Mouse (Mus musculus) kidney, postnatal 0 days (tissue): ENCODE data around the gene Sdad1. TPM values are rescaled to one million over a fixed set of nuclear protein-coding genes. Genes with fewer than 3 reads are reported as not detected.

Experiments used
- ATAC-seq: fragments of 200-750 bp; cut with Nextera tagmentation; replicated peaks from 2 replicates; pipeline ENCODE4 v1.8.0; 2017; ENCODE audit warnings: low read depth, moderate number of reproducible peaks, moderate TSS enrichment, moderate library complexity; ENCODE audit not compliant: low FRiP score
- DNase-seq: peaks from one replicate; pipeline ENCODE4 v3.0.0-alpha.2; 2016; ENCODE audit warnings: low spot score
- H3K27ac ChIP-seq: fragments of 300-500 bp; sonication (generic); 2 replicates; pipeline ENCODE4 v1.5.1; 2014; ENCODE audit warnings: mild to moderate bottlenecking
- H3K27me3 ChIP-seq: fragments of 300-500 bp; sonication (generic); 2 replicates; pipeline ENCODE4 v1.6.1; 2014; ENCODE audit warnings: low read length, mixed read lengths; ENCODE audit not compliant: insufficient read depth
- H3K36me3 ChIP-seq: fragments of 300-500 bp; sonication (generic); 2 replicates; pipeline ENCODE4 v1.6.1; 2014; ENCODE audit warnings: low read length, mixed read lengths; ENCODE audit not compliant: insufficient read depth
- H3K4me1 ChIP-seq: fragments of 300-500 bp; sonication (generic); replicated peaks from 2 replicates; pipeline ENCODE4 v1.6.1; 2014; ENCODE audit warnings: antibody characterized with exemption, low read length, mixed read lengths; ENCODE audit not compliant: insufficient read depth
- H3K4me2 ChIP-seq: fragments of 300-500 bp; sonication (generic); 2 replicates; pipeline ENCODE4 v1.6.1; 2014; ENCODE audit warnings: mild to moderate bottlenecking, low read length, moderate library complexity, mixed read lengths
- H3K4me3 ChIP-seq: fragments of 300-500 bp; sonication (generic); replicated peaks from 2 replicates; pipeline ENCODE4 v1.5.1; 2014; ENCODE audit warnings: low read depth, low read length
- H3K9ac ChIP-seq: fragments of 300-500 bp; sonication (generic); 2 replicates; pipeline ENCODE4 v1.6.1; 2014; ENCODE audit warnings: low read depth, low read length
- H3K9me3 ChIP-seq: fragments of 300-500 bp; sonication (generic); replicated peaks from 2 replicates; pipeline ENCODE4 v1.6.1; 2016; ENCODE audit warnings: low read length, inconsistent platforms, mixed read lengths
- CTCF ChIP-seq: IDR thresholded peaks from 2 replicates; pipeline ENCODE4 v1.5.1; 2016; ENCODE audit warnings: antibody characterized with exemption, low read depth, mild to moderate bottlenecking, moderate library complexity
- WGBS: fragments of 180-500 bp; shearing (Covaris S2); extraction: QIAGEN DNeasy Blood & Tissue Kit; methylation state at CpG from one replicate; pipeline ENCODE4 v1.1.7; 2014; 5-methylcytosine and 5-hydroxymethylcytosine counted together
- polyA plus RNA-seq: library from polyadenylated mRNA; unstranded; fragments of >200 nt; fragmentation: Nextera tagmentation; extraction: Ambion mirVana; gene quantifications from 2 replicates; pipeline ENCODE4 v1.2.1, GENCODE M21; 2015

Gene Sdad1
- polyA plus RNA-seq, 1 experiment from 2014 or later: 33.8 TPM

GRCm38 (mm10) chr5:92252797-92253343, 57.4 kb downstream of the Sdad1 start:
- Histone ChIP-seq H3K9me3 (no peaks in the 10 kb centered on the region), H3K4me2 (no peak overlapping the region), H3K36me3 (no peaks in the 10 kb centered on the region), H3K27ac (no peak overlapping the region), H3K27me3 (no peaks in the 10 kb centered on the region), H3K4me3 (no peak overlapping the region), H3K4me1 (peaks cover 13% of the 10 kb centered on the region; the same call in 1 of the 2 replicates), H3K9ac (no peak overlapping the region)
- 30% methylated on average over 18 of the region's 18 CpGs for WGBS
- DNase-seq (peak; percentile 21), ATAC-seq (no peak)
- TF ChIP-seq CTCF: peak; percentile 60

- no peak for TF ChIP-seq CTCF
- no peak overlapping the region for H3K27ac ChIP-seq
- no peak for DNase-seq
- peaks cover 7% of the 10 kb centered on the region; the same call in 1 of the 2 replicates for H3K4me1 ChIP-seq
- H3K4me2 ChIP-seq: no peak overlapping the region
- no peak for ATAC-seq
- H3K9ac ChIP-seq: no peak overlapping the region
- no peaks in the 10 kb centered on the region for H3K9me3 ChIP-seq
- 89% methylated on average over 6 of the region's 6 CpGs for WGBS
- no peaks in the 10 kb centered on the region for H3K36me3 ChIP-seq
- H3K27me3 ChIP-seq: no peaks in the 10 kb centered on the region
- H3K4me3 ChIP-seq: no peak overlapping the region
These were observed 58.2 kb downstream of the Sdad1 start for GRCm38 (mm10) chr5:92252031-92252430.

- no peak for TF ChIP-seq CTCF
- 75% methylated on average over 11 of the region's 11 CpGs for WGBS
- Histone ChIP-seq H3K4me3 (no peak overlapping the region), H3K36me3 (no peaks in the 10 kb centered on the region), H3K9me3 (no peaks in the 10 kb centered on the region), H3K4me2 (no peak overlapping the region), H3K4me1 (no peaks in the 10 kb centered on the region), H3K27ac (no peak overlapping the region), H3K9ac (no peak overlapping the region), H3K27me3 (no peaks in the 10 kb centered on the region)
- no peak for DNase-seq
- ATAC-seq: no peak
These were observed 61.7 kb downstream of the Sdad1 start for GRCm38 (mm10) chr5:92248614-92249013.

GRCm38 (mm10) chr5:92245483-92245882, 64.8 kb downstream of the Sdad1 start:
- no peak overlapping the region for H3K27ac ChIP-seq
- H3K4me1 ChIP-seq: no peaks in the 10 kb centered on the region
- no peaks in the 10 kb centered on the region for H3K27me3 ChIP-seq
- no peaks in the 10 kb centered on the region for H3K9me3 ChIP-seq
- H3K9ac ChIP-seq: no peak overlapping the region
- no peak for ATAC-seq
- no peak overlapping the region for H3K4me3 ChIP-seq
- WGBS: 89% methylated on average over 9 of the region's 9 CpGs
- no peak for TF ChIP-seq CTCF
- H3K4me2 ChIP-seq: no peak overlapping the region
- DNase-seq: no peak
- no peaks in the 10 kb centered on the region for H3K36me3 ChIP-seq

- H3K9me3 ChIP-seq: no peaks in the 10 kb centered on the region
- no peak overlapping the region for H3K9ac ChIP-seq
- no peak overlapping the region for H3K4me3 ChIP-seq
- WGBS: 94% methylated on average over 2 of the region's 2 CpGs
- no peak overlapping the region for H3K4me2 ChIP-seq
- H3K27me3 ChIP-seq: no peaks in the 10 kb centered on the region
- DNase-seq (no peak), ATAC-seq (no peak)
- H3K27ac ChIP-seq: no peak overlapping the region
- no peaks in the 10 kb centered on the region for H3K36me3 ChIP-seq
- no peak for TF ChIP-seq CTCF
- H3K4me1 ChIP-seq: no peaks in the 10 kb centered on the region
These were observed 65.4 kb downstream of the Sdad1 start for GRCm38 (mm10) chr5:92244900-92245299.

GRCm38 (mm10) chr5:92240769-92241168, 69.5 kb downstream of the Sdad1 start:
- Histone ChIP-seq H3K36me3 (no peaks in the 10 kb centered on the region), H3K4me1 (no peaks in the 10 kb centered on the region), H3K27me3 (no peaks in the 10 kb centered on the region), H3K9me3 (no peaks in the 10 kb centered on the region), H3K4me2 (no peak overlapping the region), H3K9ac (no peak overlapping the region), H3K27ac (no peak overlapping the region), H3K4me3 (no peak overlapping the region)
- DNase-seq: no peak
- ATAC-seq: no peak
- WGBS: 94% methylated on average over 12 of the region's 12 CpGs
- no peak for TF ChIP-seq CTCF
